Mouse (Mus musculus): ENCODE measurements around the gene Prima1.
A peak's percentile ranks its signal among the peaks of the same experiment; 100 is the strongest.

The Prima1 gene

DNA sequence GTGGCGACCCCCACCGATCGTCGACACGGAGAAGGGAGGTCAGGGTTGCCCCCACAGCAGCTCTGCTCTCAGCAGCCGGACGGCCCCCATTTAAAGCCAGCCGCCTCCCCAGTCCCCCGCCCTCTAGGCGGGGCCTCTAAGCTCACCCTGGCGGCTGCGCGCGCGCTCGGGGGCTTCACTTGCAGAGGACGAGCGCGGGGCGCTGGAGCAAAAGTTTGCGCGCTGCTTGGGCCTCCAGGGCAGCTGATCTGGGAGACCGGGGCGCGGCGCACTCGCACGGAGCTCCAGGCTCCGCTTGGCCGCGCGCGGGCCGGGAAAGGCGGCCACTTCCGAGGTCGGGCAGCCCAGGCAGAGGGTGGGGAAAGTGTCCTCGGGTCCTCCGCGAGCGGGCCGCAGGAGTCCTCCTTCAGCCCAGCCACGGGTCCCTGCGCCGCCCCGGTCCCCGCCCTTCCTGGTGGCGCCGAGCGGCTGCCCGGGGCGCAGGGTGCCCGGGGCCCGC is at the start of gene Prima1:
TSS of gene Prima1 (minus strand) at position 68 of the 499 bp plus-strand sequence.
- peak; percentile 35 for DNase-seq (ENCODE audit: low read depth, low spot score)

DNA sequence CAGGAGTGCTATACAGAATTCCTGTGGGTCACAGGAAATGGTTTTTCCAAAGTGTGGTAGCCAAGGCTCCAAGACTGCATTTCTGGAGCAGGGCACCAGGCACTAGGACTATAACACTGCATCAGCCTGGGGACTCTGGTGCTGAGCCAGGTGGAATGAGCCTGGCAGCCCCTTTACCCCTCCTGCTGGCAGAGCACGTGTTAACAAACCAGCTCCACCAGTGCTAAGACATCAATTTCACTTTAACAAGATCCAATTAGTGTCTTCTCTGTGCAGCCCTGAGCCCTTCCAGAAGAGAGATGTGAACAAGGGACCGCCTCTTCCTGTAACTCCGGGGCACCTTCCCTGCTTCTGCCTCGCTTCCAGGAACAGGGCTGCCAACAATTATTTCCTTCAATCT is 45.3 kb upstream of the Prima1 start:
- DNase-seq (ENCODE audit: low read depth, low spot score): no peak

DNA sequence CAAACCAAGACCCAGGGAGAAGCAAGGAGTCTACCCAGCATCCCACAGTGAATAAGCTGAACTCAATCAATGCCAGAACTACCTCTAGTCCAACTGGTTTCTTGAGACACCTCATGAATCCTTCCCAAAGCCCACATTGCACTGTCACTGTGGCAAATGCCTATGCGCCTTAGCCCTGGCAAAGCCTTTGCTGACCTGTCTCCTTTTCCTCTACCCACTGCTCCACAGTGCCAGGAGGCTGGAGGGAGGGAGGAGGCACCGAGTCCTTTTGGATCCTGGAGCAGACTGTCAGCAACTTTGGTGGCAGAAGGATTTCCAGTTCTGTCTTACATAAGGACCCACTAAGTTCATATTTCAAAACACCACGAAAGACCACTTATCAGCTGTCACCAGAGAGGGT is 41.5 kb upstream of the Prima1 start:
- DNase-seq (ENCODE audit: low read depth, low spot score): peak; percentile 87

DNA sequence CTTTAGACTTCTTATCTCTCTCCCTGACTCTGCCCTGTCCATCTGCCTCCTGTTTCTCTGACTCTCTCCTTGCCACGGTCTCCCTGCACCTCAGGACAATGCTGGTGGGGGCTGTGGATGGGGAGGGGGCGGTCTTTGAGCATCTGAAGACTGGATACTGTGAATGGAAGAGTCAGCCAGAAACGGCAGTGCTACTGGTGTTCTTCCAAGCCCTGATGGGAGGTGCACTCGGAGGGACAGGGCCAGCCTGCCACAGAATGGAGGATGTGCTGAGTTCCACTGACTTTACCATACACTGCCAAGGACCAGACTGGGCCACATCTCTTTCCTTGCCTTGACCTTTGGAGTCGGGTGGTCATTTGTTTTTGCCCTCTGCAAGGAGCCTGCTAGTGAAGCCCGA is 41.0 kb upstream of the Prima1 start:
- DNase-seq (ENCODE audit: low read depth, low spot score): no peak

- DNase-seq (ENCODE audit: low read depth, low spot score): peak; percentile 87
Measured at GRCm38 (mm10) chr12:103281912-103282311, 40.0 kb upstream of the Prima1 start.

- no peak for DNase-seq (ENCODE audit: low read depth, low spot score)
Measured at GRCm38 (mm10) chr12:103281491-103281890, 39.5 kb upstream of the Prima1 start.

DNA sequence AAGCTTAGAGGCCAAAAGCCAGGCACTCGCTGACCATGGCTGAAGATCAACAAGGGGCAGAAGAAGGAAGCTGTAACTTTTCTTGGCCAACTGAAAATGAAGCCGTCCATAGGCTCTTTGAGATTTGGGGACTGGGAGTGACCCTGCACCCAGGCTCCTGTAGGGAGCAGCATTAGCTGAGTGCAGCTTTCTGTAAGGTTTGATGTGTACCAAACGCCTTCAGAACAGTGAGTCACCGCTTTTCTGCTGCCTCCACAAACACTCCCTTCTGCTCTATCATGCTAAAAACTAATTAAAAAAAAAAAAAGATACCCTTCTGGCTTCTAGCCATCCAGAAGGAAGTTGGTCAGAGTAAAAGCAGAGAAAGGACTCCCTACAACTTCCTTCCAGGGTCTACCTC is 34.5 kb upstream of the Prima1 start:
- DNase-seq (ENCODE audit: low read depth, low spot score): no peak

- DNase-seq (ENCODE audit: low read depth, low spot score): no peak
Measured at GRCm38 (mm10) chr12:103273732-103274131, 31.8 kb upstream of the Prima1 start.

- no peak for DNase-seq (ENCODE audit: low read depth, low spot score)
Measured at GRCm38 (mm10) chr12:103273051-103273450, 31.1 kb upstream of the Prima1 start.

DNA sequence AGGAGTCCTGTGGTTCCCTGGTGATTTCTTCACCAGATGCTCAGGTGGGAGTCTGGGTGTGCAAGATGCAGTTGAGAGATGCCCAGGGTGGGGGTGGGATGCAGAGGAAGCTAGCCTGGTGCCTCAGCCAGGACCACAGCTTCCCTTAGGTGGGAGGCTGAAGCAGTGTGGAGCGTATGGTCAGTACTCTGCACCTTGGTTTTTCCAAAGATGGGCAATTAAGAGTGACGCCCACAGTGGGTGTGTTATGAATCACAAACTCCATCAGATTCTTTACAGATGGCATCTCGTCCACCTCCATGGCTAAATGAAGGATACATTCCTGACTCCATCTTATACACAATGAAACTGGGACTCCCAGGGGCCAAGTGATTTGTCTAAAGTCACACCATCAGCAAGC is 30.2 kb upstream of the Prima1 start:
- DNase-seq (ENCODE audit: low read depth, low spot score): no peak

DNA sequence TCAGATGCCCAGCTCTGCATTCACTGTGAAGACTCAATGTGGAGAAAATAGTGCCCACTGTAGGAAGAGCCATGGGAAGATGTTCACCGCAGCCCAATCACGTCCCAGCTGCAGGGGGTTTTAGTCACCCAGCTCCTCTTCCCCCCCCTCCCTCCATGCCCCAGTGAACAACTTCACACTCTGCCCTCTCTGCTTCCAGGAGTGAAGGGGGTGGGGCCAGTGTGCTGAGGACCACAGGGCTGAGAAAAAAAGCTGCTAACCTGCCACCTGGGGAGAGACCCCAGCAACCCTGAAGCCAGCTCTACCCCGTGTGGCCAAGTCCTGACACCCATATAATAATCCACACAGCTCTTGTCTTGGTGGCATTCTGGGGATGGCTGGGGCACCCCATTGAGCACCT is 24.7 kb upstream of the Prima1 start:
- DNase-seq (ENCODE audit: low read depth, low spot score): no peak

DNA sequence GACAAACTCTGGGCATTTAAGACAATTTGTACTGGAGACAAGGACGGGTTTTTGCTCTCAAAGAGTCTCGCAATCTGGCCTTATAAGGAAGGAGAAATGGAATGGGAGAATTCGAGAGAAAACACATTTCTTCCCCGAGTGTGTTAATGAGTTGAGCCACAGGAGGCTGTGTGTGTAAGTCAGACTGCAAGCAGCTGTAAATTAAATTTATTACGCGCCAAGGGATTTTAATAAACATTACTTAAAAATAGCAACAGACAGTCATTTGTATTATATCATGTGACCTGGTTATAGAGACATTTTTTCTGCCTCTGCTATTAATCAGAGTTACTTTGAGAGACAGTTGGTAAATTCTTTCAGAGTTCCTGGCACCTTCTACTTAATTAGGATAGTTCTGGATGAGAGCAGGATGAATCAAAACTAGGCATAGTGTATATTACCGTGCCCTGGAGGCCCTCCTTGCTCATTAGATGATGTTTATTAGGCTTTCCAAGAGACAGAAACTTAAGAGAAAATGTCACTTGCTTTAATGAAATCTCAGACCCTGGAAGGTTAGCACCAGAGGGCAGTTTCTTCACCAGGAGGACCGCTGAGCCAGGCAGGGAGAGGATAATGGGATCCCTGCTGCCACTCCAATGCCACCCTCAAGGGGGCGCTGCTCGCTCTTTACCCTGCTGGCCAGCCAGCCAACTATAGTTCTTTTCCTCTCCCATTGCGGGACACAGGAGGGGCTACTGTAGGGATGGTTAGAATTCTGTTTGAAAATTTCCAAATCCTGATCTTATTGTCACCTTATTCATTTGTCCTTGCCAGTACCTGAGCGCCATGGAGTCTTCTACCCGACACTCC is 20.3 kb upstream of the Prima1 start:
- peak; percentile 28 for DNase-seq (ENCODE audit: low read depth, low spot score)

- peak; percentile 19 for DNase-seq (ENCODE audit: low read depth, low spot score)
Measured at GRCm38 (mm10) chr12:103252901-103253434, 11.0 kb upstream of the Prima1 start.

DNA sequence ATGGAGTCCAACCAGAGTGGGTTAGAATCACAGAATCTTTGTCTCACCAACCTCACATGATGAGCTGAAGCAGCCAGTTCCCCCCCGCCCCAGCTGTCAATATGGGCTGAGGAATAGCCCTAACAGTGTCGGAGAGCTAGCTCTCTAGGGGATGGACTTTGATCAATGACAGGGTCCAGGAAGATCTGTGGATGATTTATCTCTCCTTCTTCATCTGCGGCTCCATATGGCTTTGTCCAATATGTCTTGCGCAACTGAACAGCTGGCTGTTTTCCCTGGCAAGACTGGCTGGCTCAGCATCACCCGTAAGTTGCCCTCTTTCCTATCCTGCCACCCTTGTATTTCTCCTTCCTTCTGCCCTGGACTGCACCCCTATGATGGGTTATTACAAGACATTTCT is 9.2 kb upstream of the Prima1 start:
- DNase-seq (ENCODE audit: low read depth, low spot score): peak; percentile 25

GRCm38 (mm10) chr12:103250333-103250732 is 8.4 kb upstream of the Prima1 start:
- peak; percentile 11 for DNase-seq (ENCODE audit: low read depth, low spot score)

DNA sequence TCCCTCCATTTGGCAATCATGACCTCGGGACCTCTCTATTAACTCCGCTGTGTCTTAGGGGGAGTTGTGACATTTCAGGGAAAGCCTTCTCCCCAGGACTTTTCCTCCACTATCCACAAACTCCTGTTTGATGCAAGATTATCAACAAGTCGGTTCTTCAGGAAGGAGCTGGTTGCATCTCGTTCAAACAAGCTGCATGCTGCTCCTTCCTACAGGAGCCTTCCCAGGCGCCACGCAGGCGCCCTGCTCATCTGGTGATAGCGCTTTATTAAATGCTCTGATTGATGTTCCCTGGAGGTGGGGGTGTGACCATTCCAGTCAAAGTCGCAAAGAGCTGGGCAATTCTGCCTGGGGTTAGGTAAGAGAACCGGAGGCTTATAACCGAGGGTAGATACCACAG is 1.1 kb upstream of the Prima1 start:
- no peak for DNase-seq (ENCODE audit: low read depth, low spot score)

GRCm38 (mm10) chr12:103242591-103243025 is 658 bp upstream of the Prima1 start:
- DNase-seq (ENCODE audit: low read depth, low spot score): peak; percentile 37

DNA sequence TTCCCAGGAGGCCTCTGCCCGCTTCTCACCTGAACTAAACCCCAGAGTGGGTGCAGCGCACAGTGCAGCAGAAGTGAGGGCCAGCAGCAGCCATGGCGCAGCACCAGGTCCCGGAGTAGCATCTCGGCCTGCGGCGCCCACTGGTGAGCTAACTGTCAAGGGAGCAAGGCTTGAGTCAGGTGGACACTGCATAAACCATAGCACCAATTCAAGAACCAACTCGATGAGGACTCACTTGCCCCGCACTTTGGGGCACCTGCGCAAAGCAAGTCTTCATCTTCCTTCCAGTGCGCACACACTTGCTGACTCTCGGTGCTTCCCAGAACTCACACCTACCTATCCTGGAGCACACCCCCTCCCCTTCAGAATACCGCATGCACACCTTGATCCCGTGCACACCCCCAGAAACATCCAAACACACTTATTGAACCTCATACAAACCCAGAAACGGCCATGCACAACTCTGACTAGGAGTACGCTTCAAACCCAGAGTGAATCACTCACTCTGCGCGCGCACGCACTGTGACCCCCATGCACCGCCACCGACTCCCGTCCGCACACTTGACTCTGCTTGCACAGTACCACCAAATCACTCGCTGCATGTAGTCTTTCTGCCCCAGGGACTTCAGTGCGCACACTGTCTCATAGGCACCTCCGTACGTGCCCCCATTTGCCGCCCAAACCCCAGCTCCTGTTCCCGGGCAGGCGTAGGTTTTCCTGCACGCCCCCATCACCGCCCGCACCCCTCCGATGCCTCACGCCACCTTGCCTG is 453 bp downstream of the Prima1 start:
- no peak for DNase-seq (ENCODE audit: low read depth, low spot score)

- peak; percentile 71 for DNase-seq (ENCODE audit: low read depth, low spot score)
Measured at GRCm38 (mm10) chr12:103238924-103239460, 3.0 kb downstream of the Prima1 start.

- no peak for DNase-seq (ENCODE audit: low read depth, low spot score)
Measured at GRCm38 (mm10) chr12:103235856-103236255, 6.1 kb downstream of the Prima1 start.

GRCm38 (mm10) chr12:103235251-103235650 is 6.7 kb downstream of the Prima1 start:
- DNase-seq (ENCODE audit: low read depth, low spot score): no peak

DNA sequence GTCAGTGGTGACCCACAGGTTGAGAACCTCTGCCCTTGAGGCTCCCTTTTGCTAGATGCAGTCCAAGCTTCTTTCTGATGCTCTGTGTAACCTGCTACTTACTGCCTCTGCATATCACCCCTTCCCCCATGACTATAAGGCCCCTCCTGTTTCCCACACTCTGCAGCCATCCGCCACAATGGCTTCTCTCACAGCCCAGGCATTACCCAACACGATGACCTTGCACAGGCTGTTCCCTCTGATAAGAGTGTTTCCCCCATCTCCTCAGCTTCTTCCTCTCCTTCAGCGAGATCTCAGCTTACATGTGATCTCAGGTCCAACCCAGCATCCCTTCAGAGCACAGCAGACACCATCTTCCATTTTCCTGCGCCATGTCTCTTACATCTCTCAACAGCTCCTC is 12.9 kb downstream of the Prima1 start:
- DNase-seq (ENCODE audit: low read depth, low spot score): no peak
